Mouse (Mus musculus): ENCODE results near the gene Bcl3. TPM values are rescaled to one million over a fixed set of nuclear protein-coding genes. Genes with fewer than 3 reads are reported as not detected.

The Bcl3 gene
- polyA plus RNA-seq, 2 experiments from 2014 or later: 15.9 to 19.5 TPM

DNA sequence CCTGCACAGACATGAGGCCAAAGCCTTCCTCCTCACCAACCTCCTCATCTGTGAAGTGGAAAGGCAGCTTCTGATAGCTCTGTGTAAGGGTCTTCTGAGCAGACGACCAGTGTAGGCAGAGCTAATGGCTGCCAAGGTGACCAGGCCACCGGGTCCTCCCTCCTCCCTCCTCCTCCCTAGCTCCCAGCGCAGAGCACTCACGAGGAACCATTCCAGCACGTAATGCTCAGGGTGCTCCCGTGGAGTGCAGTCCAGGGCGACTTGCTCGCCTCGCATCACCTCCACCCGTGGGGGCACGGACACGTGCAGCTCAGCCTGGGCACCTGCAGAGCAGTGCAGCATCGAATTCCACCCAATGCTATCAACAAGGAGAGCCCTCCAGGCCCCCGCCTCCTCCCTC is 54.3 kb downstream of the Bcl3 start:
- no peak for ATAC-seq

DNA sequence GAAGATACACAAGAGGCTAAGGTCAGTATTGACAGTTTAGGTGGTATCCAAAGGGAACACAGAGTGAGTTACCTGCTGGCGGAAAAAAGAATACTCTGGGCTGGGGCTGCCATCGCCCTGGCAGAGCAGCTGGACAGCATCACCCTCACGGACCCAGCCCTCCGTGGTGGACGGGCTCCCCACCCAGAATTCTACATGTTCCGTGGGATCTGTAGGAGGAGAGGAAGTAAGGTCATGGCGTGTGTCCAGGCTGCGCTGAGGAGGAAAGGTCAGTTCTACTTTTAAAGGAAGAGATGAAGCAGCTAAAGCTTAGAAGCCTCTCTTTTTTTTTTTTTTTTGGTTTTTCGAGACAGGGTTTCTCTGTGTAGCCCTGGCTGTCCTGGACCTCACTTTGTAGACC is 58.0 kb downstream of the Bcl3 start:
- ATAC-seq: no peak

DNA sequence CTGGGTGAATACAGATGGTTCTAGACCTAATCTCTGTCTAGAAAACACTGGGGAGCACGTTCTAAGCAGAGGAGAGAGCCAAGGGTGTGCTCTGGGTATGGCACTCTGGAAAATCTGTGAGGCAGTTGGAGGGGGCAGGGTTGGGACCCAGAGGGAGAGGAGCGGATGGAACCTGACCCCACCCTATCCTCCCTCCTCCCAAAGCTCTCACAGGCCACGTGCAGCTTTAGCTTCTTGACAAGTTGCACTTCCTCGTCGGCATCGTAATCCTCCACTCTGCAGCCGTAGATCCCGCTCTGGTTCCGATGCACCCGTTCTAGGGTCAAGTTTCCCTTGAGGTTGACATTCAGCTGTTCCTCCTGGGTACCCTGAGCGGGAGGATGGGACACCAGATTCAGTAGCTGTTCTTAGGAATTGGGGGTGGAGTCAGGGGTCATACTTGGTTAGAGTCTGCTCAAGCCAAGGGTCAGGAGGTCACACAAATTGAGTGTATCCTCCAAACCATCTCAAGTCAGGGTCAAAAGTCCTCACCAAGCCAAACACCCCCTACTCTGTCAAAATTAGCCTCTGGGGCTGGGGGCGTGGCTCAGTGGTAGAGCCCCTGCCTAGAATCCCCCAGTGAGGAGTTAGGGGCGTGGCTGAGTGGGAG is 58.6 kb downstream of the Bcl3 start:
- ATAC-seq: no peak

DNA sequence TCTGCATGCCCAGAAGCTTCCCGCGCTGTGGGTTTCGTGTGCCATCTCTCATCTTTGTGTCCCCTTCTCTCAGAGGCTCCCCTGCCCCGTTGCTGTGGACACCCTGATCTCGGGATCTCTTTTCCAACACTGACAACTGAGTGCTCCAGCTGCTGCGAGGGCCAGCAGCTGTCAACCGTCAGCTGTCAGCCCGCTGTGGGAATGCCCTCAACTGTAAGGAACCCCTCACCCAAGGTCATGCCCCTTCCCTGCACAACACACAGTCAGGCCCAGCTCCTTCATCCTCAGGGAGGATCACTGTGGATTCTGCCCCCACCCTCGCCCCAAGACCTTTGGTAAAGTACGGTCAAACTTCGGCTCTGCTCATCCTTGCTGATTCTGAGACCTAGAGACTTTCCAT is 60.3 kb downstream of the Bcl3 start:
- no peak for ATAC-seq

DNA sequence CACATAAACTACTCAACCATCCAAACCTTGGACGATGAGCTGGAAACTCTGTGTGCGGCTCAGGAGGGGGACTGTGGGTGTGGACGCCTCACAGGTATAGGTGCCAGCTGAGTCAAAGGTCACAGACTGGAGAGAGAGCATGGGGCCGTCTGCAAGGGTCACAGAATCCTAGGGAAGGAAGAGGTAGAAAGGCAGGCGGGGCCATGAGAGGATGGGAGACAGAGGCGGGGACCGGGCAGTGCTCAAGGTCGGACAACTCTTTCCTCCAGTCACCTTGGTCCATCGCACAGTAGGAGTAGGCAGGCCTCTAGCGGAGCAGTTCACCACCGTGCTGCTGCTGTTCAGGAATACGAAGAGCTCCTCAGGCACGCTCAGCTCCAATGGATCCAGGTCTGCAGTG is 62.5 kb downstream of the Bcl3 start:
- ATAC-seq: no peak

DNA sequence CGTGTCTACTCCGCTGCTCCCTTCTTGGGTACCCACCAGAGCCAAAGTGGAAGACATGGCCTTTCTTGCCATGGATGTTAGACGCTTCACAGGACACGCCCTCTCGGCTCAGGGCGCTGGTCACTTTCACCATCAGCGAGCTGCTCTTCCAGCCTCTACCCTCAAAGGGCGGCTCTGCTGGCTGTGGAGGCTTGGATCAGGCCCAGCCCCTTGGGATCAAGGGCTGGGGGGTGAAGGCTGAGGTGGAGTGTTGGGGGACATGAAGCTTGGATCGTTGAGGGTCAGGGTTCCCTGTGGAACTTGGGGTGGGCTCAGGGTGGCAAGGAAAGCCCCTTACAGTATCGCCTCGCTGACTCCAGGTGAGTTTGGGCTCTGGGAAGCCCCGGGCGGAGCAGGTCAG is 63.9 kb downstream of the Bcl3 start:
- ATAC-seq: no peak

Other genes starting within 250 kb of the Bcl3 start
- gene Zfp296, start 245.5 kb downstream of the Bcl3 start, polyA plus RNA-seq (2017; shearing (Covaris generic)): 1 to 10 TPM in 1 of 2 experiments, under 1 TPM in 1; 0.46 to 2.3 TPM
- 10 to 100 TPM; 88.3 to 91.8 TPM for gene Gemin7, start 245.2 kb downstream of the Bcl3 start, polyA plus RNA-seq (2017; shearing (Covaris generic))
- 1 to 10 TPM; 8.4 to 9.7 TPM for gene Clasrp, start 218.3 kb downstream of the Bcl3 start, polyA plus RNA-seq (2017; shearing (Covaris generic))
- 10 to 100 TPM; 12.6 to 14.5 TPM for gene Relb, start 193.3 kb downstream of the Bcl3 start, polyA plus RNA-seq (2017; shearing (Covaris generic))
- gene Clptm1, start 157.7 kb downstream of the Bcl3 start, polyA plus RNA-seq (2017; shearing (Covaris generic)): 10 to 100 TPM; 35.4 to 40.9 TPM
- not detected for gene Apoc2, start 144.8 kb downstream of the Bcl3 start, polyA plus RNA-seq (2017; shearing (Covaris generic))
- not detected for gene Gm44805, start 141.3 kb downstream of the Bcl3 start, polyA plus RNA-seq (2017; shearing (Covaris generic))
- gene Apoc4, start 141.3 kb downstream of the Bcl3 start, polyA plus RNA-seq (2017; shearing (Covaris generic)): under 1 TPM in 1 of 2 experiments, not detected in 1; 0.44 TPM
- gene Apoc1, start 130.1 kb downstream of the Bcl3 start, polyA plus RNA-seq (2017; shearing (Covaris generic)): not detected
- gene Apoe, start 123.6 kb downstream of the Bcl3 start, polyA plus RNA-seq (2017; shearing (Covaris generic)): 10 to 100 TPM in 1 of 2 experiments, 1 to 10 TPM in 1; 4.1 to 16.0 TPM
- 10 to 100 TPM in 1 of 2 experiments, 1 to 10 TPM in 1; 5.7 to 11.7 TPM for gene Tomm40, start 107.3 kb downstream of the Bcl3 start, polyA plus RNA-seq (2017; shearing (Covaris generic))
- gene Nectin2, start 72.3 kb downstream of the Bcl3 start, polyA plus RNA-seq (2017; shearing (Covaris generic)): under 1 TPM in 1 of 2 experiments, not detected in 1; 0.56 TPM
- 1 to 10 TPM; 1.4 to 1.6 TPM for gene Bcam, start 51.8 kb downstream of the Bcl3 start, polyA plus RNA-seq (2017; shearing (Covaris generic))
- not detected for gene Cblc, start 26.0 kb downstream of the Bcl3 start, polyA plus RNA-seq (2017; shearing (Covaris generic))
- not detected for gene Gm19345, start 29.2 kb upstream of the Bcl3 start, polyA plus RNA-seq (2017; shearing (Covaris generic))
- gene Ceacam16, start 38.5 kb upstream of the Bcl3 start, polyA plus RNA-seq (2017; shearing (Covaris generic)): under 1 TPM in 1 of 2 experiments, not detected in 1; 0.40 TPM
- not detected for gene Ceacam19, start 65.2 kb upstream of the Bcl3 start, polyA plus RNA-seq (2017; shearing (Covaris generic))
- gene Pvr, start 98.4 kb upstream of the Bcl3 start, polyA plus RNA-seq (2017; shearing (Covaris generic)): 10 to 100 TPM; 17.4 to 24.1 TPM
- gene Igsf23, start 128.0 kb upstream of the Bcl3 start, polyA plus RNA-seq (2017; shearing (Covaris generic)): 1 to 10 TPM; 7.5 to 8.9 TPM
- gene Ceacam20, start 142.6 kb upstream of the Bcl3 start, polyA plus RNA-seq (2017; shearing (Covaris generic)): not detected
- not detected for gene Nlrp9b, start 168.7 kb upstream of the Bcl3 start, polyA plus RNA-seq (2017; shearing (Covaris generic))

Measured in activated CD4-positive, CD25-positive, alpha-beta regulatory T cell, adult 4 months (primary cell).